Mouse (Mus musculus) frontal cortex, postnatal 25 days (tissue): ENCODE measurements around the gene Cdc25b.
"Not testable (repeated sequence)": the region's sequence is repeated elsewhere in the genome, so short reads cannot be mapped to it uniquely, and the experiment has no call there.

ENCODE experiments used
- DNase-seq, 2 experiments: peaks; one replicate each; pipeline ENCODE4 v3.0.0; 2022; ENCODE audit warnings: low spot score in 2 of 2

Gene Cdc25b

DNA sequence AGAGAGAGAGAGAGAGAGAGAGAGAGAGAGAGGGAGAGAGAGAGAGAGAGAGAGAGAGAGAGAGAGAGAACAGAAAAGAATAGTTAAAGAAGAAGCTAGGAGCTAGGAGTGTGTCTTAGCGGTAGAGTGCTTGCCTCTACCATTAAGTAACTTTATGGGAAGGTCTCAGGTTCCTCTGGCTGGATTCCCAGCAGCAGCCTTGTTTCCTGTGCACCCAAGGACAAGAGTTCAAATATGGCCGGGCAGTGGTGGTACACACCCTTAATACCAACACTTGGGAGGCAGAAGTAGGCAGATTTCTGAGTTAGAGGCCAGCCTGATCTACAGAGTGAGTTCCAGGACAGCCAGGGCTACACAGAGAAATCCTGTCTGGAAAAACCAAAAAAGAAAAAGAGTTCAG lies 39.9 kb downstream of the Cdc25b start:
- DNase-seq: not testable (repeated sequence)

DNA sequence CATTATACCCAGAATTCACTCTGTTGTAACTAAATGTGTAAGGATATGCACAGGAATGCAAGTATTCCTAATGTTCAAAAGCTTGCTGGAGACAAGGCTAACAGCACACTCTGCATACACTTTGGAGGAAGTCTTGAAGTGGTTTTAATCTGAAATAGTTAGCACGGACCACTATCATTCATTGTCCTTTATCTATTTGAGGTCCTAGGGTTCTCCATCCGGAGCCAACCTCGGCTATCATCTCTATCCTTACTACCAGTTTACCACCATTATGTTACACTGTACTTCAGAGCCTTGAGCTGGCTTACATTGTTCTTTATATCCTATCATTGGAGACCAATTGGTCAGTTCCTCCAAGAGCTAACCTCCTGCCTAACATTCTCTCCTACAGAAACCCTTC lies 40.5 kb downstream of the Cdc25b start:
- no peak for DNase-seq

DNA sequence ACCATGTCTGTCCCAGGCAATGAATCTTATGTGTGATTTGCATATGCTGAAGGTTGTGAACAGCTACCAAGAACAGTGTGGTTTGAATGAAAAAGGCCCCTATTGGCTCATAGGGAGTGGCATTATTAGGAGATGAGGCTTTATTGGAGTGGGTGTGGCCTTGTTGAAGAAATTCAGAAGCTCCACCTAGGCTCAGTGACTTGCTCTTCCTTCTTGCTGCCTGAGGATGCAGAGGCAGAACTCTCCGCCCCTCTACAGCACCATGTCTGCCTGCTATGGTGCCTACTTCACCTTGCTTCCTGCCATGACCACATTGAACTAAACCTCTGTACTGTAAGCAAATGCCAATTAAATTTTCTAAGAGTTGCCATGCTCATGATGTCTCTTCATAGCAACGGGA lies 45.8 kb downstream of the Cdc25b start:
- no peak for DNase-seq

DNA sequence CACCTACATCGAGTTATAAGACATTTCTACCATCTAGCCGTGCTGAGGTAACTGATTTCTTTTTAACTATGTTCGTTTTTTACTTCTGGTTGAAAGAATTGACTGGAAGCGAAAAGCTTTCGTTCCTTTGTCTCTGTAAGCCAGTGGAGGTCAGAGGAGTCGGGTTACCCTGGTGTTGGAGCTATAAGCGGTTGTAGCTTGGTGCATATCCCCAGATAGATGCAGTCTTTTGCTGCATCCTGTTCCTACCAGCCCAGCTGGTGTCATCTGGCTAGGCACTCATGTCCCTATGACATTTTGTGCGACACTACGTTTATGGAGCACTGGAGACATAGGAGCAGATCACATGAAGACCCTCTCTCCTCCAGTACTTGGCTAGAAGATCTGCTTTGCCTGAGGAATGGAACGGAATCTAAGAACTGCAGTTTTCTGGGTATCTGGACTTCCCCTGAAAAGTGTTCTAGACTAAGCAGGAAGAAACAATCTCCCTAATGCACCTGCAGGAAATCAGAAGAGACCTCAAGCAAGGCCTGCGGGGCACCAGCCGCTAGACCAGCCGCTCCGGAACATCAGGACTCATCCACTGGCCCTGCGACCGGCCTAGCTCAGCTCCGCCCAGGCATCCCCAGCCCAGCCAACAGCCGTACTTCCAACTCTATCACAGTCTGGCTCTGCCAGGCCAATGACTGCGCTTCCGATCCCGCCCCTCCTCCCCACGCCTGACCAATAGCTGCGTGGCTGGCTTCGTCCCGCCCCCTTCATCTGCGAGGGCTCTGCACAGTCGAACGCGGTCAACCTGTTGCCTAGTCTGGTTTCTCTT lies 46.8 kb downstream of the Cdc25b start, which contains the start of gene Mavs:
Mavs (plus strand) TSS at position 757 of the 820 bp plus-strand sequence.
- DNase-seq: peak; percentile 74 to 82

DNA sequence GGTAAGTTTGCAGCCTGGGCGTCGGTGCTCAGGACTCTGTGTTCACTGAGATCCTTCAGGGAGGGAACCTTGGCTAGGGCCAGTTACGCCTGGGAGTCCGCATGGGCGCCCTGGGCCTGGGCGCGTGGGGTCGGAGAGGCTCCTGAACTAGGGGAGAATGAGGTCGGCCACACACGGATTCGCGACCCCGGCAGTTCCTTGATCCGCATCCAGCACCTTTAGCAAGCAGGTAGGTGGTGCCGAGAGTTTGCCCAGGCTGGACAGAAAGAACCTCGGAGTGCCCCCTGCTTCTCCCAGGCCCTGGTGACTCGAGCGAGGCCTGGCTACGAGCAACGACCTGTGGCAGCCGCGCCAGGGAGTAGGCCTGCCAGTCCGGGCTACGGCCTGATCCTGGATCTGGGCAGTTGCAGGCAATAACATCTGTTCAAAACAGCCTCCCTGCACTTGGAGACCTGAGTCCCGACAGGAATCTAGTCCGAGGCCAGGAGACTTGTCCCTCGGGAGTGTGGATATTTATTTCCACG lies 47.4 kb downstream of the Cdc25b start:
- no peak for DNase-seq

DNA sequence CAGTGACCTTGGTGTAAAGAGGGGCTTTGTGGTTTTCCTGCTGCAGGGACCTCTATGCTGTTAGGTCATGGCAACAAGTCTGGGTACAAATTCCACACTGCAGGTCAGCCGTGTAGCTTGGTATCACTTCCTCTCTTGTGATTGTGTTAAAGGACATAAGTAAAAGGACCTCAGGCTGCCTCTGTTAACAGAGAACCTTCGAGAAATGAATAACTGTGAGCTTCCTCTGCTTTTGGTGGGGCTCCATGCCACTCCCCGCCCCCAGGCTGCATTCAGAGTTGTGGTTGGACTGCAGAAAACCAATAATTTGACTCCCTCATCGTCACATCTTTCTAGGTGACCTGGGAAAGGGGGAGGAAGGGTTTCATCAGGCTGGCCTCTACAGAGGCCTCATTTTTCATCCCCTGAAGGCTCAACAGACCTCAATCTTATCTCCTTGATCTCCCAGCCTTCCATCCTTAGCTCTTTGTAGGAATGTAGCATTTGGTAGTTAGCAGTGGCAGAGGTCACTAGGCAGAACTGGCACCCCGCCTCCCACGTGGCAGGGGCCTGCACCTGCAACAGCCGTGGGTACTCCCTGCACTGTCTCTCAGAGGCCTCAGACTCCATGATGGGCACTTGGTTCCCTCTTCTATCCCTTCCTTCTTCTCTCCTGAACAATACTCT lies 48.4 kb downstream of the Cdc25b start:
- no peak for DNase-seq

DNA sequence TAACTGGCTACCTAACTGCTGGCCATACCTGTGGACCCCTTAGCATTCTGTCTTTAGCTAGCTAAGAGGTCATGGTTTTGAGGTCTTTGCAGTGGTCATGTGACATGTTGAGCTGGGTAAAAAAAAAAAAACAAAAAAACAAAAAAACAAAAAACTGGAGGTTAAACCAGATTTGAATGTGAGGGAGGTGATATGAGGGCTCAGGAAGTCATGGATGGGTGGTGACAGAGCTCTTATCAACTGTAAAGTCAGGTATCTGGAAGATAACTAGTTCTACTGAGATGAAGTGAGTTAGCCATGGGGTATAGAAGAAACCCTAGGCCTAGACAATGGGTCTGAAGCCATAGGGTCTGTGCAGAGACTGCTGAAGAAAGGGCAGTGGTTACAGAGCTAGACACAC lies 55.4 kb downstream of the Cdc25b start:
- DNase-seq: no peak

DNA sequence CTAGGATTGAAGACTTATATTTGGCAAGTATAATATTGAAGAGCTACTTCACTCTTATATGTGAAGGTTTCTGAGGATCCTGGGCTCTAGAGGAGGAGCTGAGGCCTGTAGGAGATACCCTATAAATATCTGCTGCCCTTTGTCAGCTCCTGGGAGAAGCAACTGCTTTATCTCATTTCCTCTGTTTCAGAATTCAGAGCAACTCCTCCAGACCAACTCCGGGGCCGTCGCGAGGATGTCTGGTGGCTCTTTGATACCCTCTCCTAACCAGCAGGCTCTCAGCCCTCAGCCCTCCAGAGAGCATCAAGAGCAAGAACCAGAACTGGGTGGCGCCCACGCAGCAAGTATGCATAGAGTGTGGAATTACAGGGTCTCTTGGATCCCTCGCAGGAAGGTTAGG lies 56.2 kb downstream of the Cdc25b start:
- no peak for DNase-seq
